Mouse (Mus musculus) c-Kit-positive CD71-positive TER-119-negative erythroid progenitor cells, embryonic 14.5 days (primary cell): ENCODE results near the gene Stfa1.
"Not testable (repeated sequence)": the region's sequence is repeated elsewhere in the genome, so short reads cannot be mapped to it uniquely, and the experiment has no call there.

Experiments
- DNase-seq: peaks from one replicate; pipeline ENCODE4 v3.0.0-alpha.2; 2013; ENCODE audit warnings: low read depth

Gene Stfa1

DNA sequence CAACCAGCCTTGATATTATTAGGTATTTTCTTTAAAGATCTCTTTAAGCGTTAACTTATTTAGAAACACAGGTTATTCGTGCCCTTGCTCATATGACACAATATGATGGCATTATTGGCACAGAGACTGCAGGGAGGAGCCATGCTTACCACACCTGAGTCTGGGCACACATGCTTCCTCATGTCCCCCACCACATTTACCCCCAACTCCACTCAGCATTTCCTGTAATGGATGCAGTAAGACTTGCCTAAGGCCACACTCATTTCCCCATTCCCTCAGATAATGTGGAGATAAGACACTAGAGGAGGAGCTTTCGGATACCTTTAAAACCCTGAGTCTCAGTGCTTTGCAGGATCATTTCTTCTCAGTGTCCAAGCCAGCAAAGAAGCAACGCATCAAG, at the start of gene Stfa1:
Stfa1 (plus strand) TSS at position 156 of the 400 bp plus-strand sequence.
- not testable (repeated sequence) for DNase-seq

DNA sequence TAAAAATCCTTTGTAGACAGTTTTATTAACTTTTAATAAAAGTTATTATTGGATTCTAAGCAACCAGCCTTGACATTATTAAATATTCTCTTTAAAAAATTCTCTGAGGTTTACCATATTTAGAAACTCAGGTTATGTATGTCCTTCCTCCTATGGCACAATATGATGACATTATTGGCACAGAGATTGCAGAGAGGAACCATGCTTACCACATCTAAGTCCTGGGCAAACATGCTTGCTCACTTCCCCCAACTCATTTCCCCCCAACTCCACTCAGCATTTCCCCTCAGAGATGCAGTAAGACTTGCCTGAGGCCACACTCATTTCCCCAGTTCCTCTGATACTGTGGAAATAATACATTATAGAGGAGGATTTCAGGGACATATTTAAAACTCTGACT, 16.2 kb upstream of the Stfa1 start:
- not testable (repeated sequence) for DNase-seq

DNA sequence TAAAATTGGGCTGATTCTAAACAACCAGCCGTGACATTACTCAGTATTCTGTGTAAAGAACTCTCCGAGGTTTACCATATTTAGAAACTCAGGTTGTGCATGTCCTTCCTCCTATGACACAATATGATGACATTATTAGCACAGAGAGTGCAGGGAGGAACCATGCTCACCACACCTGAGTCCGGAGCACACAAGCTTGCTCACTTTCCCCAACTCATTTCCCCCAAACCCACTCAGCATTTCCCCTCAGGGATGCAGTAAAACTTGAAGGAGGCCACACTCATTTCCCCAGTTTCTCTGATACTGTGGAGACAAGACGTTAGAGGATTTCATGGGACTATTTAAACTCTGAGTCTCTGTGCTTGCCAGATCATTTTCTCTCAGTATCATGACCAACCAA, 12.4 kb downstream of the Stfa1 start:
- no peak for DNase-seq

DNA sequence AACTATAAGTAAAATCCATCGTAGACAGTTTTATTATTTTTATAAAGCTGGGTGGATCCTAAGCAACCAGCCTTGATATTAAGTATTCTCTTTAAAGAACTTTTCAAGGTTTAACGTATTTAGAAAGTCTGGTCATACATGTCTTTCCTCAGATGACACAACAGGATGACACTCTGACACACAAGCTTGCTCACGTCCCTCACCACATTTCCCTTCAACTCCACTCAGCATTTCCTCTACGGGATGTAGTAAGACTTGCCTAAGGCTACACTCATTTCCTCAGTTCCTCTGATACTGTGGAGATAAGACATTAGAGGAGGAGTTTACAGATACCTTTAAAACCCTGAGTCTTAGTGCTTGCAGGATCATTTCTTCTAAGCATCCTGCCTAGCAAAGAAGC, 30.9 kb downstream of the Stfa1 start:
- no peak for DNase-seq

DNA sequence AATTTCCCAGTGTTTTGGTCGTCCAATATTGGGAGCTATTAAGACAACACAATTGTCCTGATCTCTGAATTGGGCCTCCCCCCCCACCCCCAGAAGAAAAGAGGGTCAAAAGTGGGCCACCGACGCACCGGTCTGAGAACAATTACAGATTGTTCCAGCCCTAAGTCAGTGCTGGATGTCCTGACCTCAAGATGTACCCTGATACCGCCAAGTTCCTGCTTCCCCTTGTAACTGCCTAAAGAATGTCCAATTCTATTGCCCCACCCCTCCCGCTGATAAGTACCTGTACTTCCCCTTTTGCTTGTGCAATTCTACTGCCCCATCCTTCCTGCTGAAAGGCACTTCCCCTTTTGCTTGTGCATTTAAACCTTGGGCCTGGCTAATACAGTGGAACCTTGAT, 39.4 kb downstream of the Stfa1 start:
- DNase-seq: not testable (repeated sequence)

DNA sequence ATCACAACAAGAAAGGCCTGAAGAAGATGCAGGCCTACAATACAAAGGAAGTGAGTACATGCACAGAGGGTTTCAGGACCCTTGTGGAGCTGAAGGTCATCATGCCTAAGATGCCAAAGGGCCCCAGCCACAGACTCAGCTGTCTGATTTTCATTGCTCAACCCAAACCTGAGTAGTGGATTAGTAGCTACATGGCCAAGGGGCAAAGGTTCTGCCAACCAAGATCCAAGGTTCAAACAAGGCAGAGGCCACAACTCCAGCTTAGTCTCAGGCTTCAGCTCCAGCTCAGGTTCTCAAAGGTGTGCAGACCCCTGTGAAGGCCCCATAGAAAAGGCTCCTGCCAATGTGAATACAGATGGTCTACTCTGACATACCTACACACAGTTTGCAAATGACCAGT, 42.5 kb downstream of the Stfa1 start:
- DNase-seq: no peak

DNA sequence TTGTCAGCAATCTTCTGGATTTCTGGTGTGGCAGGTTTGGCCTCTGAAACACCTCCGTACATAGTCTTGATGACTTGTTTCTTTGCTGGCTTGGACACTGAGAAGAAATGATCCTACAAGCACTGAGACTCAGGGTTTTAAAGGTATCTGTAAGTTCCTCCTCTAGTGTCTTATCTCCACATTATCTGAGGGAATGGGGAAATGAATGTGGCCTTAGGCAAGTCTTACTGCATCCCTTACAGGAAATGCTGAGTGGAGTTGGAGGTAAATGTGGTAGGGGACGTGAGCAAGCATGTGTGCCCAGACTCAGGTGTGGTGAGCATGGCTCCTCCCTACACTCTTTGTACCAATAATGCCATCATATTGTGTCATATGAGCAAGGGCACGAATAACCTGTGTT, 57.5 kb downstream of the Stfa1 start, which contains the start of gene BC117090:
BC117090 (minus strand) TSS at position 101 of the 400 bp plus-strand sequence.
- DNase-seq: no peak
